Mouse (Mus musculus): Measurements from ENCODE around the gene Kcnj10.

Kcnj10 gene

GRCm38 (mm10) chr1:172380066-172380465 lies 39.1 kb downstream of the Kcnj10 start:
- DNase-seq (ENCODE audit: low read depth), result peak; percentile 23

- no peak for DNase-seq (ENCODE audit: low read depth)
Observed at GRCm38 (mm10) chr1:172382090-172382489, 41.1 kb downstream of the Kcnj10 start.

GRCm38 (mm10) chr1:172387246-172387645 lies 46.2 kb downstream of the Kcnj10 start:
- DNase-seq (ENCODE audit: low read depth), result no peak

GRCm38 (mm10) chr1:172390769-172391168 lies 49.8 kb downstream of the Kcnj10 start:
- peak; percentile 50 for DNase-seq (ENCODE audit: low read depth)

- no peak for DNase-seq (ENCODE audit: low read depth)
Observed at GRCm38 (mm10) chr1:172391807-172392581, 51.0 kb downstream of the Kcnj10 start.

GRCm38 (mm10) chr1:172392643-172393170 lies 51.7 kb downstream of the Kcnj10 start:
- no peak for DNase-seq (ENCODE audit: low read depth)

- DNase-seq (ENCODE audit: low read depth), result no peak
Observed at GRCm38 (mm10) chr1:172393739-172394138, 52.7 kb downstream of the Kcnj10 start.

GRCm38 (mm10) chr1:172396996-172397752 lies 56.2 kb downstream of the Kcnj10 start:
- DNase-seq (ENCODE audit: low read depth), result no peak

- peak; percentile 19 for DNase-seq (ENCODE audit: low read depth)
Observed at GRCm38 (mm10) chr1:172406077-172406706, 65.2 kb downstream of the Kcnj10 start.

- peak; percentile 82 for DNase-seq (ENCODE audit: low read depth)
Observed at GRCm38 (mm10) chr1:172408996-172409395, 68.0 kb downstream of the Kcnj10 start.

GRCm38 (mm10) chr1:172409431-172409830 lies 68.4 kb downstream of the Kcnj10 start:
- DNase-seq (ENCODE audit: low read depth), result peak; percentile 32

- DNase-seq (ENCODE audit: low read depth), result peak; percentile 77
Observed at GRCm38 (mm10) chr1:172410806-172411205, 69.8 kb downstream of the Kcnj10 start.

GRCm38 (mm10) chr1:172412204-172412603 lies 71.2 kb downstream of the Kcnj10 start:
- peak; percentile 81 for DNase-seq (ENCODE audit: low read depth)

GRCm38 (mm10) chr1:172413491-172414230 lies 72.7 kb downstream of the Kcnj10 start:
- no peak for DNase-seq (ENCODE audit: low read depth)

- no peak for DNase-seq (ENCODE audit: low read depth)
Observed at GRCm38 (mm10) chr1:172414231-172414585, 73.2 kb downstream of the Kcnj10 start.

- no peak for DNase-seq (ENCODE audit: low read depth)
Observed at GRCm38 (mm10) chr1:172415061-172415460, 74.1 kb downstream of the Kcnj10 start.

GRCm38 (mm10) chr1:172418173-172418572 lies 77.2 kb downstream of the Kcnj10 start:
- no peak for DNase-seq (ENCODE audit: low read depth)

- DNase-seq (ENCODE audit: low read depth), result no peak
Observed at GRCm38 (mm10) chr1:172418642-172419041, 77.6 kb downstream of the Kcnj10 start.

GRCm38 (mm10) chr1:172420181-172420580 lies 79.2 kb downstream of the Kcnj10 start:
- no peak for DNase-seq (ENCODE audit: low read depth)

GRCm38 (mm10) chr1:172423393-172423792 lies 82.4 kb downstream of the Kcnj10 start:
- peak; percentile 72 for DNase-seq (ENCODE audit: low read depth)
